Mouse (Mus musculus) granulocyte monocyte progenitor cell, adult 5-6 weeks (primary cell): ENCODE measurements around the gene March10. TPM values are rescaled to one million over a fixed set of nuclear protein-coding genes. Genes with fewer than 3 reads are reported as not detected.

Source experiments
- ATAC-seq: replicated peaks from 2 replicates; pipeline ENCODE4 v1.8.0; 2016; ENCODE audit warnings: mild to moderate bottlenecking, moderate TSS enrichment, inconsistent platforms; ENCODE audit not compliant: poor library complexity, severe bottlenecking
- total RNA-seq, 2 experiments: library from RNA; stranded (forward) in 1 of 2; stranded (reverse) in 1 of 2; fragments of 200-712, 200-1000 nt in 1 of 2; fragments of >200 nt in 1 of 2; fragmentation: Nextera tagmentation in 1 of 2; gene quantifications; 2 replicates each; pipeline ENCODE4 v1.2.3; 2014 to 2017

The March10 gene
- total RNA-seq, 2 experiments from 2014 or later, result not detected

GRCm38 (mm10) chr11:105467816-105468215 is 11.3 kb upstream of the March10 start:
- ATAC-seq, result no peak

DNA sequence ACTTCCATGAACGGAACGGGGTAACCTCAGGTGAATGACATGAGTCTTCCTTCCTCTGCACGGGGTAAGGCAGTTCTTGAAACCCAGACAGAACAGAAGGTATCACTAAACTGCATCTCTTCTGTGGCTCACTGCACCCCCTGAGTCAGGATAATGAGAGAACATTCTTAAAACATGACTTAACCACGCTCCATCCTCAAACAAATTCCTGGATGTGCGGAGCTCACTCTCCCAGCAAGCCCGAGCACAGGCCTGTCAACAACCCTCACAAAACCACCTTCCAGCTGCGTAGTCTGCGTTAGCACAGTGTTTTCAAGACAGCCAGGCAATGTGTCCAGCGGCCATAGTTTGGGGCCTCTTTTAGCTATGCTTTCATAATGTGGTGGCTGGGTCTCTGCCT is 10.7 kb upstream of the March10 start:
- ATAC-seq, result no peak

DNA sequence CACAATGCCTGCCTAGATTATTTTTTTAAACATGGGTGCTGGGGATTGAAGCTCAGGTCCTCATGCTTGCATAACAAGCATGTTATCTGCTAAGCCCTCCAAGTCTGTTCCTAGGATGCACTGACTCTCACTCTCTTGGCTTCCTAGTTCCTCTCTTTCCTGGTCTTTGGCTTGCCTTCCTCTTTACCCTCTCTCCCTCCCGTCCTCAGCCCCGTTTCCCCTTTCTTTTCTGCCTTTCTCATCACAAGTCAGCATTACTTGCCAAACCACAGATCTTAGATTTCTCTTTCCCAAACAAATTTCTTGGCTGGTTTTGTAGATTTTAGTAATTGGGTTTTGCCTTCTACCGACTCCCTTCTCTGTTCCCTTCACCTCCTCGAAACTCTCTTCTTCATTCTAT is 10.2 kb upstream of the March10 start:
- peak; percentile 90 for ATAC-seq

DNA sequence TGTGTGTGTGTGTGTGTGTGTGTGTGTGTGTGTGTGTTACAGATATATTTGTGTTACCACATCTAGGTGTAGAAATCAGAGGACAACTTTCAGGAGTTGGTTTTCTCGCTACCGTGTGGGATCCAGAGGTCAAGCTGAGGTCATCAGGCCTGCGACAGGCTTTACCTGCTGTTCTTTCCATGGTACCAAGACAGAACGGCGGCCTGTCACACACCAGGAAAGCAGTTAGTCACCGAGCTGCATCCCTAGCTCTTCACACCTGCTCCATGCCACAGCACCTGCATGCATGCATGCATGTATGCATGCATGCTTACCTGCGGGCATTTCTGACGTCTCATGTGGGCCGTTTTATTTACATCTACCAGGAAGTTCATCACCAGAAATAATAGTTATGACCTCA is 9.0 kb upstream of the March10 start:
- ATAC-seq, result no peak

DNA sequence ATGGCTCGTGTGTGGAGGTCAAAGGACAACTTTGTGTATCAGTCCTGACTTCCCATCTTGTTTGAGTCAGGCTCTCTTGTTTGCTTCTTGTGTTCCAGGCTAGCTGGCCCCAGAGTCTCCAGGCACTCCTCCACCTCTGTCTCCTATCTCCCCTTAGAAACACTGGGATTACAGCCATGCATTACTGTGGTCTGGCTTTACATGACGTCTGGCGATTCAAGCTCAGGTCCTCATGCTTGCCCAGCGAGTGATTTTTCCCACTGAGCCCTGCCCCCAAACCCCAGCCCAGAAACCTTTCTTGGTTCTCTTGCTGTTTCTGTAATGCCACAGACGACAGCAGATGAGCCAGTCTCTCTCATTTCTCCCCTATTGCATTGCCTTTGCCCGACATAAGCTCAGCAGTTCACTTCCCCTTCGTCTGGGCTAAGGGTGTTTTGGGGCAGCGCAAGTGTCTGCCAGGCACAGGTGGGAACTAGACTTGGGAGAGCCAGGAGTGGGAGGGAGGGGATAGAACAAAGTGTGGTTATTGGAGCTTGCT is 8.0 kb upstream of the March10 start:
- ATAC-seq, result 0 out of 2 replicates have a peak, but pooled peaks have one; percentile 16

- no peak for ATAC-seq
Measured at GRCm38 (mm10) chr11:105459900-105460299, 3.4 kb upstream of the March10 start.

DNA sequence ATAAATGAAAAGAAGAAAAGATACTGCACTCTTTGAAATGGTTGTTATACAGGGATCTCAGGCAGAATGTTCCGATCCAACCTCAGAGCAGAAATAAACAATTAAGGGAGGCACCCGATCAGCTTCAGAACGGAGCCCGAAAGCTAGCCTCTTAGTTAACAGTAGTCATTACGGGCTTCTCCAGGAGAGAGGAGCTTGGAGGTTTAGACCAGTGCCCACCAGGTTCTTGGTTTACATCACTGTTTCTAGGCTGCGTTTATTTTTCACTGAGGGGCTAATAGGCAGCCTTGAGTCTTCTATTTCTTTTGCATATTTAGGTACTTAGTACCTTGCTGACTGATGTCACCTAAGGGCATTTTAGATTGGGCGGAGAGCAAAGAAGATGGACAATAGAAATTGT is 506 bp upstream of the March10 start:
- no peak for ATAC-seq

GRCm38 (mm10) chr11:105455118-105455517 is 1.4 kb downstream of the March10 start:
- ATAC-seq, result no peak

GRCm38 (mm10) chr11:105453084-105453483 is 3.5 kb downstream of the March10 start:
- no peak for ATAC-seq

DNA sequence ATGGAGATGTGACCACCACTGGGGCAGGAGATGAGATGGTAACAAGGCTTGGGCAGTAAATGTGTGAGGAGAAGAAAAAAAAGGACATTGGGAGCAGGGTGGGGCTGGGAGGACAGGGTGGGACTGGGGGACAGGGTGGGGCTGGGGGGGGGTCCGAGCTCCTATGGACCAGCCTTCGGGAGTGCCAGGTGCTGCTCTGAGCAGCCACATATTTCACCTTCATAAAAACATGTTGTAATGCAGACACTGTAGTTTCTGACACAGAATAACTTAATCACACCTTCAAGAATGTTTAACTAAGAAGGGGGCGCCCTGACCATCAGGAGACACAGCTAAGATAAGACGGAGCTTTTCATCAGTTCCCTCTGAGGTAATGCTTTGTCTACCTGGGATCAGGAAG is 4.0 kb downstream of the March10 start:
- ATAC-seq, result no peak

DNA sequence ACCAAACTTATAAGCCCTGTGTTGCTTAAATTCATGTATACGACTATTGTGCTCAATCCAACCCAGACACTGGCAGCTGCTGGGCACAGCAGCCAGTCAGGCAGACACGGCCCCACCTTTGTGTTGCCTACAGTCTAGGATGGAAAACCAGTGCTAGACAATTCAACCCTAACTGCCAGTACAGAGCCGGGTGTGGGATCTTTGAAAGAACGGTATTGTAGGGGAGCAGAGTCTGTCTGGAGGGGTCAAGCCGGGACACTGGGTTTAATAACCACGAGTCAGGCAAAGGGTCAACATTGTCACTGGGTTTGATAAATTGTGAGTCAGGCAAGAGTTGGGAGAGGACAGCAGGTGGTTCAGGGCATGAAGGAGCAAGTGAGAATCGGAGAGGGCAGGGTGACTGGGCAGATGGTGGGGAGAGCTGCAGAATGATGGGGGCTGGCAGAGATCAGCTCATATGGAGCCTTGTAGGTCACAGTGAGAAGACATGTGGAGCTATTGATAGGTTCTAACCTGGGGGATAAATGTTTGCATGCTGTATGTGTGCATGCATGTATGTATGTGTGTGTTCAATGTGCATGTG is 4.9 kb downstream of the March10 start:
- ATAC-seq, result no peak

GRCm38 (mm10) chr11:105449581-105450315 is 6.8 kb downstream of the March10 start:
- ATAC-seq, result no peak; the same call in 1 of the 2 replicates

DNA sequence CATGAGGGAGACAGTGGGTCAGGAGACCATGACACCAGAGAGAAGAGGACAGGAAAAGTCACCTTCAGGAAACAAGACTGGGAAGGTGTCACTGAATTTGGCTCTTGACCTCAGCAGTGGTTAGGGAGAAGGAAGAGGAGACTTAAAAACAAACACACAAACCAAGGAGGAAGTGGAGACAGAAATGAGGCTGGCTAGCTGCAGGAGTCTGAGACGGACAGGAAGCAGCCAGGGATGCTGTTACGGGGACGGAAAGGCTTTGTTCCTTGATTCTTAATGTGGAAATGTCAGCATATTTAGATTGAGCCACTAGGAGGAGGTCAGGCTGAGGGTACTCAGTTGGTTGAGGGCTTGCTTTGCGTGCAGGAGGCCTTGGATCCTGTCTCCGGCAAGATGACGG is 8.9 kb downstream of the March10 start:
- peak; percentile 70 for ATAC-seq

DNA sequence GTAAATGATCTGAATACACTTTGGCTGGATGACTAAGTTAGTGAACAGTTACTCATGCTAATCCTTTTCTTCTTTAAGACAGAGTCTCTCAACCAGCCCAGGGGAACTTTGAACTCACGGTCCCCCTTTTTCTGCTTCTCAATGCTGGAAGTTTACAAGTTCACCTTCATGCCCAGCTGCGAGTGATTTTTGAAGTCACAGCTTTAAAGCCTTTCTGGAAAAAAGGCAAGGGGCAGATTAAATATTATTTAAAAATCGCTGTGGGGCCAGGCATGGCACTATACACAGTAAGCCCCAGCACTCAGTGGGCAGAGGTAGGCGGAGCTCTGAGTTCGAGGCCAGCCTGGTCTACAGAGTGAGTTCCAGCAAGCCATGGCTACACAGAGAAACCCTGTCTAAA is 10.3 kb downstream of the March10 start:
- ATAC-seq, result no peak

DNA sequence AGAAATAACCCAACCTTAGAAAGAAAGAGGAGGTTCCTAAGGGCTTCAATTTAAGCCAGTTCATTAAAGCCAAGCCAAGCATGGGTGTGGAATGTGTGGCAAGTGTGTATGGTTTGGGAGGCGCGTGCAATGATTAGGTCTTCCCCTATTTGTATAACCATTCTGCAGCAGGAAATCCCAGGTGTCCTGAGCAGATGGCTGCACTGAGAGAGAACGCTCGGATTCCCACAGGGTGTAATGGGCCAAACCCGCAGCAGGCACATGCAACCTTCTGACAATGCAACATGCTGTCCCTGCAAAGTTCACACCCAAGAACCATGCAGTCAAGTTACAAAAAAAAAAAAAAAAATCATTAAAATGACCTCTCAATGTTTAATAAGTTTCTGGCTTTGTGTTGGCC is 10.8 kb downstream of the March10 start:
- ATAC-seq, result no peak

- ATAC-seq, result no peak
Measured at GRCm38 (mm10) chr11:105444929-105445328, 11.6 kb downstream of the March10 start.

DNA sequence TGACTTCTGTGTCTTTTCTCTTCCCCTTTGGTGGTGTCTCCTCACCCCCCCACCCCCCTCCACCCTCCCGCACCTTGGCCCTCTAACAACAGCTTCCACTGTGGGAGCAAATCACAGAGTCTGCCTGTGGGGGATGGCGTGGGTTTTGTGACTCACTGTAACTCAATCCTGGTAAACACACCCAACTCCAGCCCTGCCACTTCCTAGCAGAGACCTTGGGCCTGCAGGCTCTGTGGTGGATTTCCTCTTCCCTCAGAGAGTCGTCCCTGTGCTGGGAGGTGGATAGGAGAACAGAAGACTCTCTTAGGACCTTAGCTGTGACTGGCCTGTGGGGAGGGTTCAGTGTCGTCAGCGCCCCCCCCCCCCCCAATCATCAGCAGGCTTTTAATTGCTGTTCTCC is 13.0 kb downstream of the March10 start:
- ATAC-seq, result peak; percentile 40; the same call in 1 of the 2 replicates

GRCm38 (mm10) chr11:105439796-105440195 is 16.7 kb downstream of the March10 start:
- no peak for ATAC-seq

DNA sequence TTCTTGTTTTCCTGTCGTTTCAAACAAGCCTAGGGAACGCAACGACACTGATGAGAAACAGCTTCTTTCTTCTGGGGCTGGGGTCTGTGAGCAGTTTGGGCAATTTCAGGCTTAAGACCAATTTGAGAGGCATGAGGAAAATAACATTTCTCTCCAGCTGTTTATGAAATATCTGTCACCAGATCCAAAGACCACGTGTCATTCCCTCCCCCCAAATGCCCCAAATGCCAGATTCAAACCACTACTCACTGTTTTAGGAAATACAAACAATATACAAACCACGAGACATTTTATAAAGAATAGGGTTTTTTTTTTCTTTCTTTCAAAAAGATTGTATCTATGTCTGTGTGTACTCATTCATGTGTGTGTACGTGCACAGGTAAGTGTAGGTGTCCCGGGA is 17.6 kb downstream of the March10 start:
- ATAC-seq, result no peak

DNA sequence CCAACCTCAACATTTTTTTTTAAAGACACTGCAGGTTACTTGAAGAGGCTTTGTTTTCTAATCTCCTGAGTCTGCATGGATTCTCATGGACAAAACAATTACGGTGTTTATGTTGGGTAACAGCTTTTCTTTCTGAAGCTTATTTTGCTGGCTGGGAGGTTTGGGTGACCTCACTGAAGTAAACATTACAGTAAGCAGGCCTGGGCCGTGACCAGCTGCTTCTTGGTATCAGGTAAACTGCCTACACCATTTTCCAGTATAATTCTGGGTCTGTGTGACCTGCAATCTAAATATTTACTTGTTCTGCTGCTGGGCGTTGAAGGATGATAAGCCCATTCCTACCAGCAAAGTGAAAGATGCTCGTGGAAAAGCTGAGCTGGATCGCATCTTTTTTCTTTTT is 30.1 kb downstream of the March10 start:
- no peak for ATAC-seq

GRCm38 (mm10) chr11:105424643-105425042 is 31.9 kb downstream of the March10 start:
- no peak for ATAC-seq
